Mouse (Mus musculus): ENCODE measurements around the gene Eml5. TPM values are rescaled to one million over a fixed set of nuclear protein-coding genes. Genes with fewer than 3 reads are reported as not detected.

The Eml5 gene
- polyA plus RNA-seq, 1 experiment from 2014 or later: 18.7 TPM

- Histone ChIP-seq H3K27me3 (ENCODE audit: control insufficient read depth, insufficient read depth, low read length) (no peaks in the 10 kb centered on the region), H3K9me3 (ENCODE audit: control insufficient read depth, low read length) (no peaks in the 10 kb centered on the region), H3K4me3 (replicated peaks; ENCODE audit: low read length) (no peak overlapping the region), H3K4me1 (replicated peaks; ENCODE audit: control insufficient read depth, insufficient read depth, low read length) (no peaks in the 10 kb centered on the region), H3K9ac (no peak overlapping the region), H3K4me2 (replicated peaks) (no peak overlapping the region), H3K27ac (no peak overlapping the region), H3K36me3 (replicated peaks; ENCODE audit: control insufficient read depth, insufficient read depth) (peaks cover 37% of the 10 kb centered on the region)
- WGBS: 94% methylated on average over 3 of the region's 3 CpGs
- no peak for DNase-seq (ENCODE audit: low spot score)
- no peak for ATAC-seq (ENCODE audit: low FRiP score)
Measured at GRCm38 (mm10) chr12:98840135-98840534, 61.1 kb downstream of the Eml5 start.

- 95% methylated on average over 3 of the region's 3 CpGs for WGBS
- Histone ChIP-seq H3K9me3 (ENCODE audit: control insufficient read depth, low read length) (no peaks in the 10 kb centered on the region), H3K36me3 (replicated peaks; ENCODE audit: control insufficient read depth, insufficient read depth) (peaks cover 40% of the 10 kb centered on the region), H3K4me2 (replicated peaks) (no peak overlapping the region), H3K4me1 (replicated peaks; ENCODE audit: control insufficient read depth, insufficient read depth, low read length) (no peaks in the 10 kb centered on the region), H3K27me3 (ENCODE audit: control insufficient read depth, insufficient read depth, low read length) (no peaks in the 10 kb centered on the region), H3K27ac (no peak overlapping the region), H3K4me3 (replicated peaks; ENCODE audit: low read length) (no peak overlapping the region), H3K9ac (no peak overlapping the region)
- DNase-seq (ENCODE audit: low spot score): no peak
- ATAC-seq (ENCODE audit: low FRiP score): no peak
Measured at GRCm38 (mm10) chr12:98837940-98838339, 63.3 kb downstream of the Eml5 start.

- no peak overlapping the region for H3K9ac ChIP-seq
- H3K27ac ChIP-seq: no peak overlapping the region
- peaks cover 32% of the 10 kb centered on the region for H3K36me3 ChIP-seq (replicated peaks; ENCODE audit: control insufficient read depth, insufficient read depth)
- H3K27me3 ChIP-seq (ENCODE audit: control insufficient read depth, insufficient read depth, low read length): no peaks in the 10 kb centered on the region
- ATAC-seq (ENCODE audit: low FRiP score): no peak
- DNase-seq (ENCODE audit: low spot score): no peak
- no peaks in the 10 kb centered on the region for H3K9me3 ChIP-seq (ENCODE audit: control insufficient read depth, low read length)
- no peak overlapping the region for H3K4me2 ChIP-seq (replicated peaks)
- H3K4me3 ChIP-seq (replicated peaks; ENCODE audit: low read length): no peak overlapping the region
- WGBS: 94% methylated on average over 2 of the region's 2 CpGs
- H3K4me1 ChIP-seq (replicated peaks; ENCODE audit: control insufficient read depth, insufficient read depth, low read length): no peaks in the 10 kb centered on the region
Measured at GRCm38 (mm10) chr12:98835466-98835865, 65.8 kb downstream of the Eml5 start.

GRCm38 (mm10) chr12:98834879-98835278 lies 66.4 kb downstream of the Eml5 start:
- Histone ChIP-seq H3K9ac (no peak overlapping the region), H3K4me2 (replicated peaks) (no peak overlapping the region), H3K27ac (no peak overlapping the region), H3K9me3 (ENCODE audit: control insufficient read depth, low read length) (no peaks in the 10 kb centered on the region), H3K4me1 (replicated peaks; ENCODE audit: control insufficient read depth, insufficient read depth, low read length) (no peaks in the 10 kb centered on the region), H3K36me3 (replicated peaks; ENCODE audit: control insufficient read depth, insufficient read depth) (peaks cover 27% of the 10 kb centered on the region), H3K27me3 (ENCODE audit: control insufficient read depth, insufficient read depth, low read length) (no peaks in the 10 kb centered on the region), H3K4me3 (replicated peaks; ENCODE audit: low read length) (no peak overlapping the region)
- ATAC-seq (ENCODE audit: low FRiP score): no peak
- 91% methylated on average over 2 of the region's 2 CpGs for WGBS
- DNase-seq (ENCODE audit: low spot score): no peak

- H3K9ac ChIP-seq: no peak overlapping the region
- no peaks in the 10 kb centered on the region for H3K4me1 ChIP-seq (replicated peaks; ENCODE audit: control insufficient read depth, insufficient read depth, low read length)
- no peak overlapping the region for H3K27ac ChIP-seq
- H3K27me3 ChIP-seq (ENCODE audit: control insufficient read depth, insufficient read depth, low read length): no peaks in the 10 kb centered on the region
- H3K4me3 ChIP-seq (replicated peaks; ENCODE audit: low read length): no peak overlapping the region
- no peaks in the 10 kb centered on the region for H3K9me3 ChIP-seq (ENCODE audit: control insufficient read depth, low read length)
- 96% methylated on average over 1 of the region's 1 CpGs for WGBS
- DNase-seq (ENCODE audit: low spot score) (no peak), ATAC-seq (ENCODE audit: low FRiP score) (no peak)
- peaks cover 27% of the 10 kb centered on the region for H3K36me3 ChIP-seq (replicated peaks; ENCODE audit: control insufficient read depth, insufficient read depth)
- H3K4me2 ChIP-seq (replicated peaks): no peak overlapping the region
Measured at GRCm38 (mm10) chr12:98833901-98834300, 67.4 kb downstream of the Eml5 start.

- Histone ChIP-seq H3K36me3 (replicated peaks; ENCODE audit: control insufficient read depth, insufficient read depth) (peaks cover 33% of the 10 kb centered on the region), H3K27ac (no peak overlapping the region), H3K9me3 (ENCODE audit: control insufficient read depth, low read length) (no peaks in the 10 kb centered on the region), H3K4me2 (replicated peaks) (no peak overlapping the region), H3K27me3 (ENCODE audit: control insufficient read depth, insufficient read depth, low read length) (no peaks in the 10 kb centered on the region), H3K4me3 (replicated peaks; ENCODE audit: low read length) (no peak overlapping the region), H3K4me1 (replicated peaks; ENCODE audit: control insufficient read depth, insufficient read depth, low read length) (no peaks in the 10 kb centered on the region), H3K9ac (no peak overlapping the region)
- no peak for DNase-seq (ENCODE audit: low spot score)
- WGBS: 96% methylated on average over 8 of the region's 8 CpGs
- no peak for ATAC-seq (ENCODE audit: low FRiP score)
Measured at GRCm38 (mm10) chr12:98832929-98833598, 68.2 kb downstream of the Eml5 start.

GRCm38 (mm10) chr12:98831122-98831521 lies 70.2 kb downstream of the Eml5 start:
- Histone ChIP-seq H3K4me1 (replicated peaks; ENCODE audit: control insufficient read depth, insufficient read depth, low read length) (no peaks in the 10 kb centered on the region), H3K36me3 (replicated peaks; ENCODE audit: control insufficient read depth, insufficient read depth) (peaks cover 35% of the 10 kb centered on the region), H3K4me2 (replicated peaks) (no peak overlapping the region), H3K27me3 (ENCODE audit: control insufficient read depth, insufficient read depth, low read length) (no peaks in the 10 kb centered on the region), H3K9ac (no peak overlapping the region), H3K9me3 (ENCODE audit: control insufficient read depth, low read length) (no peaks in the 10 kb centered on the region), H3K4me3 (replicated peaks; ENCODE audit: low read length) (no peak overlapping the region), H3K27ac (no peak overlapping the region)
- DNase-seq (ENCODE audit: low spot score): no peak
- WGBS: 88% methylated on average over 7 of the region's 7 CpGs
- ATAC-seq (ENCODE audit: low FRiP score): no peak

- no peak for DNase-seq (ENCODE audit: low spot score)
Measured at GRCm38 (mm10) chr12:98820781-98821180, 80.5 kb downstream of the Eml5 start.

GRCm38 (mm10) chr12:98804078-98804748 lies 97.1 kb downstream of the Eml5 start:
- 65% methylated on average over 3 of the region's 3 CpGs for WGBS
- ATAC-seq (ENCODE audit: low FRiP score): no peak
- peaks cover 35% of the 10 kb centered on the region for H3K36me3 ChIP-seq (replicated peaks; ENCODE audit: control insufficient read depth, insufficient read depth)

More at GRCm38 (mm10) chr12:98820781-98821180, 80.5 kb downstream of the Eml5 start:
- Histone ChIP-seq H3K9ac (no peak overlapping the region), H3K36me3 (replicated peaks; ENCODE audit: control insufficient read depth, insufficient read depth) (peaks cover 44% of the 10 kb centered on the region), H3K4me2 (replicated peaks) (no peak overlapping the region), H3K4me1 (replicated peaks; ENCODE audit: control insufficient read depth, insufficient read depth, low read length) (no peaks in the 10 kb centered on the region), H3K9me3 (ENCODE audit: control insufficient read depth, low read length) (no peaks in the 10 kb centered on the region), H3K4me3 (replicated peaks; ENCODE audit: low read length) (no peak overlapping the region), H3K27me3 (ENCODE audit: control insufficient read depth, insufficient read depth, low read length) (no peaks in the 10 kb centered on the region), H3K27ac (no peak overlapping the region)
- 75% methylated on average over 2 of the region's 2 CpGs for WGBS
- ATAC-seq (ENCODE audit: low FRiP score): no peak

More at GRCm38 (mm10) chr12:98804078-98804748, 97.1 kb downstream of the Eml5 start:
- H3K4me3 ChIP-seq (replicated peaks; ENCODE audit: low read length): no peak overlapping the region
- no peaks in the 10 kb centered on the region for H3K9me3 ChIP-seq (ENCODE audit: control insufficient read depth, low read length)
- no peak overlapping the region for H3K9ac ChIP-seq
- no peak for DNase-seq (ENCODE audit: low spot score)
- H3K4me1 ChIP-seq (replicated peaks; ENCODE audit: control insufficient read depth, insufficient read depth, low read length): no peaks in the 10 kb centered on the region
- no peak overlapping the region for H3K27ac ChIP-seq
- no peak overlapping the region for H3K4me2 ChIP-seq (replicated peaks)
- H3K27me3 ChIP-seq (ENCODE audit: control insufficient read depth, insufficient read depth, low read length): no peaks in the 10 kb centered on the region

Measured in hindbrain, embryonic 14.5 days (tissue).